Mouse (Mus musculus) common myeloid progenitor, adult 5-6 weeks (primary cell): ENCODE measurements at regions not wholly inside any gene's neighbourhood (a gene's known extent, or its start where the extent isn't known, plus 50 kb on each side); places are given as distances from the start of the nearest gene placed in this dataset.
A peak's percentile ranks its signal among the peaks of the same experiment; 100 is the strongest.

Source experiments
- ATAC-seq: replicated peaks from 2 replicates; pipeline ENCODE4 v1.8.0; 2016; ENCODE audit warnings: low read depth, mild to moderate bottlenecking, moderate TSS enrichment, inconsistent platforms; ENCODE audit not compliant: poor library complexity, severe bottlenecking

DNA sequence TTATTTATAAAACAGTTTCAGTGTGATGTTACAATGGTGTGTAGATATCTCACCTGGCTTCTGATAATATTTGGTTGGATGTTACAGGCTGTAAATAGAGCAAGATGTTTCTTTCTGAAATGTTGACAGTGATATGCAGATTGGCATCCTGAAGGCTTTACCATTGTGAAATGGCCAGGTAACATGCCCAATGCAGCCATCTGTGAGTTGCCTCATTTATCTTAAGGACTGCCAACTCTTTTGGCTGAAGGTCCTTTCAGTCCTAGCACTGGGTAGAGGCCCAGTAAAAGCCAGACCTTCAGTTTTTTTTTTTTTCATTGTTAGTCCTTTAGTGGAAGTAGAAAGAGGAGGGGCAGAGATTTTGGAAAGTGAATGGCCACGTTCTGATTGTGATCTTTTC lies 348.1 kb downstream of the Hace1 start:
- no peak for ATAC-seq

DNA sequence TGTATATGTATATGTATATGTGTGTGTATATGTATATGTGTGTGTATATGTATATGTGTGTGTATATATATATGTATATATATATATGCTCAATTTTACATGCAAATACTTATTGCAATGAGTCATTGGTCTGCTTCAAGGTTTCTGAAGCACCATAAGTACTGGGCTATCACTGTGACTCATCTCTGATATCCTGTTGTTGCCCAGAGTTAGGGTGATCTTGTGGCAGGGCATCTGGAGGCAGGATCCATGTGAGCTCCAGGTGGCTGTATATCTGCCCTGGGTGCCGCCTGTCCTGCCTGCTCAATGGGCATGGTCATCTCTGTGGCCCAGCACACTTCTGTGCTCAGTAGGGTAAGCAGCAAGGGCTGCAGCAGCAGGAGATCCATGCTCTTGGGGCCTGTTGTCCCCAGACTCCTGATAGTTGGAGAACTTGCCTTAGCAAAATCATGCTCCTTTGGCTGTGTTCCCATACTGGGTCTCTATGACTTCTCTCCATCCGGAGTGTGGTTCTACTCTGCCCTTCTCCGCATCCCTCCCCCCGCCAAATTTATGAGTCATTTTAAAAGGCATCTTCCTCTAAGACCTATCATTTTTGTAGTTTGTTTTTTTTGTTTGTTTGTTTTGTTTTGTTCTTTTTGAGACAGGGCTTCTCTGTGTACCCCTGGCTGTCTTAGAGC lies 356.1 kb downstream of the Hace1 start:
- ATAC-seq: no peak

DNA sequence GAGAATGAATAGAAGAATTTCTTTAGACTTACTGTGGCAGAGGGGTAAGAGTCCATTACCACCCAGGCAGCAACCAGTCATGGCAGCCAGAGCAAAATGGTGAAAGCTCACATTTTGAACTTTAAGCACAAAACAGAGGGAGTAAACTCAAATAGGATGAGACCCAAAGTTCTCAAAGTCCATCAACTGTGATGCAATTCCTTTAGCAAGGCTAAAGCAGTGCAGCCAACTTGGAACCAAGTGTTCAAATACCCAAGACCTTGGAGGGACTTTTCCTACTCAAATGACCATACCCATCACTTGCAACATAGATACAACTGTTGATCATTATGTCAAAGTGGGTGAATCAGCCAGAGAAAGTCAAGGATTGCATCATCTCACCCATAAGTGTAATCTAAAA lies 380.1 kb downstream of the Hace1 start:
- ATAC-seq: no peak

DNA sequence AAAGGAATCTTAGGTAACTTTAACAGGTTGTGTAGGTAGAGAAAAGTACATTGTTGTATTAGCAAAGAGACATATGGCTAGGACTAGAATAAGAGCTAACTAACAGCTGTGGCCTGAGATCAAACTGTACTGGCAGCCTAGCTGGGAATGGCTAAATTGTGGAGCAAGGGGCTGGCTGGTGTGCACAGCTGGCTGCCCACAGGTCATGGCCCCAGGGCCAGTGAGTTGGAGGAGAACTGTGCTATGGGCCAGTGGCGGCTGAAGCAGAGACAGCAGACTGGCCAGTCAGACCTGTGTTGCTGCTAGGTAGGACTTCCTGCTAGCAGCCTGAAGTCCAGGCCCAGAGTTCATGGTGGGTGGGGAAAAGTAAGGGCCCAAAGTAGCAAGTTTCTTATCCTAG lies 394.6 kb downstream of the Hace1 start:
- ATAC-seq: no peak

DNA sequence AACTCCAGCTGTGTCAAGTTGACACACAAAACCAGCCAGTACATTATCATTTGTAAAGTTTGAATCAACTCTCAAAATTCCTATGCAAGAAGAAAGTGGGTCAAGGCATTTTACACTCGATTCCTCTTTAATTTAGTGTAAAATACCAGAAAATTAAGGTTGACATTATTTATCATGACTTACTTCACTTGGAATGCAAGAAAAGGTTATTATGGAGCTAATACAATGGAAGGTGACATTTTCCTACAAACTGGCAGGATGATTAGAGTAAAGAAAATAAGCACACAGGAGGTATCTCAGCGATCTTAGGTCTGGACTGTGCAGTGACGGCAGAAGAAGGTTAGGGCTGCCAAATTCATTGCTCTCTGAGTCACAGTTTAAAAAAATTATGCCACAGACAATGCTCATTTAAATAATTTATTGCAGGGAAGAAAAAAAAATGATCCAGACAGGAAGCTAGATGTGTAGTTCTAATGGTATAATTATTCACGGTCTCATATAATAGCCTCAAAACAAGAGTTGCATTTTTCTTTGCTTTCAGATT lies 405.2 kb downstream of the Hace1 start:
- no peak for ATAC-seq

DNA sequence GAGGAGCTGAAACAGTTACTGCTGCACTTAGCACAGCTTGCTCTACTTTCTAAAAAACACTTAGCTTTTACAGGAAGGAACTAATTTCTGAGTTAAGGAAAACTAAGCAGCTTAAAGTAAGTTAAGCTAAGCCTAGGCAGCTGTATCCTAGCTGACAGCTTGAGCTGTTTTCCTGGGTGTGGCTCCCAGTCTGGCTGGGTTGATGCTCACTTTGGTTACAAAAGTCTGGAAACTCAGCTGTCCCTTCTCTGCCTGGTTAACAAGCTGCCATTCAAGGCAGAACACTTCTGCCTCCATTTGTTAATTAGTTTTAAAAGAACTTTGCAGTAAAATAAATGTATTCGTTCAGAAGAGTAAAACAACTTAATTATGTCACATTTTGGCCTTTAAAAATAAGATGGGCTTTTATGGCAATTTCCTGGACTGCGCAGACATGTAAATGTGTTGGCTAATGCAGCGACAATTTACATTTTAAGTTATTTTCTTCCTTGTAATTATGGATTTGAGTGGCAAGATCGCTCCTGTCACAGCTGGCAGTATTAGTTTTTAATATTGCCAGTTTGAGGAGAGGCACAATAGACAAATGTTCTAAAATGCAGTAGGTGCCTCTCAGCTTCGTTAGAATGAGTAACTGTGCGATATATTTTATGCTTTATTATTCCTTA lies 406.2 kb downstream of the Hace1 start:
- no peak for ATAC-seq

- ATAC-seq: no peak
These were observed 408.7 kb downstream of the Hace1 start for GRCm38 (mm10) chr10:45986341-45986740.

GRCm38 (mm10) chr10:46006319-46006718 lies 428.7 kb downstream of the Hace1 start:
- ATAC-seq: no peak

GRCm38 (mm10) chr10:46011916-46012596 lies 434.4 kb downstream of the Hace1 start:
- ATAC-seq: peak; percentile 98

DNA sequence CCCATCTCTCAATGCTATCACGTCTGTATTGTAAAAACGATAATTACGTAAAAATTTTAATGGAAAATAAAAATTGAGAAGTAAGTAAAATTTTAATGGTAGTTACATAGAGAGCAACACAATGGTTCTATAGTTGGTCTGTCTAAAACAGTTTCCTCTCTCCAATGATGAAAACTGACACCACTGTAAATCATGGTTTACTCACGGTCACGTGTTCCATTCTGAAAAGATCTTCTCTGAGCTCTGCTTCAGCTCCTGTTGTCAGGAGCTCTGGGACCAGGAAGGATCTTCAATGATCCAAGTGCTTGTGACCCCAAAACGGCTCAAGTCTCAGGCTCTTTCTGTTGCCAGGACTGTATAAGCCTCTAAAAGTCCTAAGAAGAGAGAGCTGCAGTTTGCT lies 435.0 kb downstream of the Hace1 start:
- ATAC-seq: no peak

DNA sequence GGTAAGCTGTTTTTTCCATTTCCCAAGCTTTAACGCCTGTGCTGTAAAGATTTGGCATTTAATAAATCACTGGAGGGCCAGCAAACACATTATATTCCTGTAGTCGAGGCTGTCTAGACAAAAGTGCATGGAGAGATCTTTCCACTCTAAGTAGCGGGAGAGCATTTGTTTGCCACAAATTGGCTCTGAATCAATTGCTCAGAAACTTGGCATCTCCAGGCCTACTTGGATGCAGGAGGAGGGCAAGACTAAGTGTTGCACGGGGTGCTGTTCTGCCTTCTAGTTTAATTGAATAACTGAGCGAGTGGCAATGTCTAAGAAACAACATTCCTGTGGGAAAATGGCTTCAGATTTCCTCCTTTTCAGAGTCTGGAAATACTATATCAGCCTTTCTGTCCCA lies 438.7 kb downstream of the Hace1 start:
- ATAC-seq: no peak

DNA sequence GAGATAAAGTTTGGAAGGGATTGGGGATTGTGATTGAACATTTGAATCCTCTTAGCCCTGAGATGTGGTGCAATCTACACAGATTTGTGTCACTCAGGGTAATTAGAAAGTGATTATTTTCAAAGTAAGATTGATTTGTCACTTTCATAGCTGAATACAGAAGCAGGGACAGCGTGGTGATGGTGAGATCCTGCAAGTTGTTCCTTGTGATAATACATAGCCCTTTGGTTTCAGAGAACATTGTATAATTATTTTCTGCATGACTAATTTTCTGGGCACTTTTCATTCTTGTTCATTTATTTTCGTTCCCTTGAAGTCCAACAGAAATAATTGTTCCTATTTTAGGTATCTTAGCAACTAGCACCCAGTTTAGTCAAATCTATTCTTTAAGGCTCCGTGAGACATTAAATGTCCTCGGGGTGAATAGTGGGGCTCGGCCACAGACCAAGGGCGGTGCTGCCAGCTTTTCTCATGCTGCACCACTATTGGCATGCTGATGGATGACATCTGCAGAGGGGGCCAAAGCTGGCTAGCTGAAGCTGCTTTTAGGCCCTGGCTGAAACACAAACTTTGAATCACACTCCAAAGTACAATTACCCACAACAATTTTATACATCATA lies 468.0 kb downstream of the Hace1 start:
- ATAC-seq: no peak

DNA sequence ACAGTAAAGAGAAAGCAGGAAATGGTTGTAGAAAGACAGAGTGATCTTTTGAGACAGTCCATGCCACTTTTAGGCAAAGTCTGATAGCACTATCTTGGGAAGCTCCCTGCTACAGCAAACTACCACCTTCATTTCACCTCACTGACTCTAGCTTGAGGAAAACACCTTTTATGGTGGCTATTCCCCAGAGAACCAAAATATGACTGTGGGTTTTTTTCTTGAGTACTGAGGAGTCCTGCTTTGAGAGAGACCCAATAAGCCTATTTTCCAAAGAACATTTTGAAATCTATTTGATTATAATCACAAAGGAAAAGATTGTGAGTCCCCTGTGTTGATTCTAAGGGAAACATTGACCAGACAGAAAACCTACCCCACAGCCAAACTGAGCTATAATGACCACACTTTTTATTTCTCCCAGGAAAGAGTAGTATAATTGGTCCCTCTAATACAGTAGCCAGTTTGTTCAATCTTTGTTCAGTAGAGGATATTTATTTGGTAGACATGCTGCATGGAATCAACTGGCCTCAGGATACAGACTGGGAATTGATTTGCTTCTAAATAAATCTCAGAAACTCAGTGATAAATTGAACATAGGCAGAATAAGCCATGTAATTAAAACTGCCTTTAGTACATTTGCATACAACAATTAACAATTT lies 468.6 kb downstream of the Hace1 start:
- ATAC-seq: no peak

- ATAC-seq: no peak
These were observed 469.3 kb downstream of the Hace1 start for GRCm38 (mm10) chr10:46046890-46047414.

- no peak for ATAC-seq
These were observed 470.0 kb downstream of the Hace1 start for GRCm38 (mm10) chr10:46047591-46047990.

- ATAC-seq: 0 out of 2 replicates have a peak, but pooled peaks have one; percentile 50
These were observed 480.0 kb downstream of the Hace1 start for GRCm38 (mm10) chr10:46057362-46058198.

DNA sequence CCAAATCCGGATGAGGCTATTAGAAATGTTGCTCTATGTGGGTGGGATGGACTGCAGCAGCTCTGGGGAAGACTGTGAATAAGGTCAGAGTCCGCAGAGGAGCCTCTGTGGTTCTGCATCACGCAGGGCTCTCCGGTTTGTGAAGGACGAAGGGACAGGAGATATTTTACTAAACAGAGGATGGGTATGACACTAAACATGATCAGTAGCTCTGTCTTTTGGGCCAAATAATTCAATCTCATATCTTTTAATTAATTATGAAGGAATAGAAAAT lies 480.5 kb downstream of the Hace1 start:
- ATAC-seq: no peak

- no peak for ATAC-seq
These were observed 481.7 kb downstream of the Hace1 start for GRCm38 (mm10) chr10:46059285-46059684.

DNA sequence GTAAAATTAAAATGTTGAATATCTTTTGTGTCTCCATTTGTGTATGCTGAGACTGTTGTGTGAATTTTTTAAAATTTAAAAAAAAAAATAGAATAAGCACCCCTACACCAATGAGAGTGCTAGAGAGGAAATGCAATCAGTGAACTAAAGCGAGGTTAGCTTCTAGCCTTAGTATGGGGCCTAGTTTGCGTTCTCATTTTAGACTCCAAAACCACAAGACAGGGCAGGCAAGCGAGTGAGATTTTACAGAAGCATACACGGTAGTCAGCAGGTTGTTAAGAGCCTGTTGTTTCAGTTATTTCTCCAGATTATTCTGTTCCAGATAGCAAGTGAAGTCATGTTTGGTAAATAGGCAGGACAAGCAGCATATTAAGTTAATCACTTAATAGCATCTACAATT lies 486.2 kb downstream of the Hace1 start:
- ATAC-seq: no peak
